Mouse (Mus musculus) ovary, adult 10 weeks (tissue): Measurements from ENCODE around the gene Rela. TPM values are rescaled to one million over a fixed set of nuclear protein-coding genes. Genes with fewer than 3 reads are reported as not detected.

Source experiments
- polyA plus RNA-seq: library from polyadenylated mRNA; stranded (reverse); fragments of 350-450 nt; fragmentation: Illumina TruSeq; extraction: RNeasy Lipid Tissue Mini Kit (QIAGEN cat#74804); gene quantifications from one replicate; pipeline ENCODE4 v1.2.3, GENCODE M21; 2014

The Rela gene
- 1.3 TPM for polyA plus RNA-seq

DNA sequence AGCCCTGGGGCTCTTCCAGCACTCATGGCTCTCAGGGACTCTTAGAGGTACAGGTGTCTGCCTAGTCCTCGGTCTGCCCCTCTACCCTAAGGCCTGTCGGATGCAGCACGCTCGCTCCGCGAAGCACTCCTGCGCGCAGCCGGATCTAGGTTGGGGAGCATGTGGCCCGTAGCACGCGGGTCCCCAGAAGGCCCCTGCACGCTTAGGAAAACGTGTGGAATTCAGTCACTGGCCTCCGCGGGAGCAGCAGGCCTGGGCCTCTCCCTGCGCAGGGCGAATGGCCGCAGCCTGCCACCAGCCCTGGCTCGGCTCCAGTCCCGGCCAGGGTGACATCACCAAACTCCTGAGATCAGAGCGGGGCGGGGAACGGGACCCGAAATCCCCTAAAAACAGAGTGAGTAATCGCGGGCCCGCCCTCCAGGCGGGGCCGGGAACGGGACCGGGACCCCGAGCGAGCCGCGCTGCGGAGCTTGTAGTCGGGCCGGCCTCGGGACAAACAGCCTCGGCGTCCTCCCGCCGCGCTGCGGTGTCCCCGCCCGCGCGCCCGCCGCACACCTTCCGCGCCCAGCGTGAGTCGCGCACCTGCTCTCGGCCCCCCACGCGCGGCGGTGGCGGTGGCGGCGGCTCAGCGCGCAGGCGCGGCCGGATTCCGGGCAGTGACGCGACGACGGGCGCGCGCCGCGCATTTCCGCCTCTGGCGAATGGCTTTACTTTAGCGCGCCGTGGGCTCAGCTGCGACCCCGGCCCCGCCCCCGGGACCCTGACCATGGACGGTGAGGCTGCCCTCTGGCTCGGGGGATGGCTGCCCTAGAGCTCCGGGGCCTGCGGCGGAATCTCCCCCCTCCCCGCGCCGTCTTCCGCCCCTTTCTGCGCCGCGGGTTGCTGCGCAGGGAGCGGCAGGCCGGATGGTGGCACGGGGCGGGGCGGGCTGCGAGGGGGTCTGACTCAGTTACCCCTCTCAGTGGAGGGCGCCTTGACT, at the start of gene Rela:
TSS of gene Rela (plus strand) at position 415 of the 979 bp plus-strand sequence.

DNA sequence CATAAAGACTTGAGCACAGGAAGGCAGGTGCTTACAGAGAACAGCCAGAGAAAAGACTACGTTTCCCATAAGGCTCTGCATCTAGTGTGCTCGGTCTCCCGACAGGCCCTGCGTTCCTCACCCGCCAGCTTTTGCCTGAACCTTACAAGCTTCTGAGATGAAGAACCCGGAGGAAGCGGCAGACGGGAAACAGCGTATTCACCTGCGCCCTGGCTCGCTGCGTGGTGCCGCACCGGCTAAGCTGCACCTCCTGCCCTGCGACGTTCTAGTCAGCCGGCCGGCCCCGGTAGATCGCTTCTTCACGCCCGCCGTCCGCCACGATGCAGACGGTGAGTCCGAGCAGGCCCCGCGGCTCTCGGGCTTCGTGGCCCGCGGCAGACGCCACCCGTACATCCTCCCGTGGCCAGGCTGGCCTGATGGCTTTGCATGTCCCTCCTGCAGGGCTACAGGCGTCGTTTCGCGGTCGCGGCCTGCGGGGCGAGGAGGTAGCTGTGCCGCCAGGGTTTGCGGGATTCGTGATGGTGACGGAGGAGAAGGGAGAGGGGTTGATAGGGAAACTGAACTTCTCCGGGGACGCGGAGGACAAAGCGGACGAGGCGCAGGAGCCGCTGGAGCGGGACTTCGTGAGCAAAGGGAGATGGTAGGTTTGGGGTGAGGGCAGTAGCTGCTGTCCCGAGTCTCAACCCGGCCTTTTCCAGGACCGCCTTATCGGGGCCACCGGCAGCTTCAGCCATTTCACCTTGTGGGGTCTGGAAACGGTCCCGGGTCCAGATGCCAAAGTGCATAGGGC, 35.3 kb upstream of the Rela start, which contains the start of gene Rnaseh2c:
TSS of gene Rnaseh2c (plus strand) at position 122 of the 790 bp plus-strand sequence.

GRCm38 (mm10) chr19:5609547-5610404, 27.5 kb upstream of the Rela start, which contains the start of gene Kat5:
TSS of gene Kat5 (minus strand) at chr19:5610237.

GRCm38 (mm10) chr19:5662981-5663913, 26.0 kb downstream of the Rela start, which contains the start of gene Sipa1:
TSS of gene Sipa1 (minus strand) at chr19:5663707.

DNA sequence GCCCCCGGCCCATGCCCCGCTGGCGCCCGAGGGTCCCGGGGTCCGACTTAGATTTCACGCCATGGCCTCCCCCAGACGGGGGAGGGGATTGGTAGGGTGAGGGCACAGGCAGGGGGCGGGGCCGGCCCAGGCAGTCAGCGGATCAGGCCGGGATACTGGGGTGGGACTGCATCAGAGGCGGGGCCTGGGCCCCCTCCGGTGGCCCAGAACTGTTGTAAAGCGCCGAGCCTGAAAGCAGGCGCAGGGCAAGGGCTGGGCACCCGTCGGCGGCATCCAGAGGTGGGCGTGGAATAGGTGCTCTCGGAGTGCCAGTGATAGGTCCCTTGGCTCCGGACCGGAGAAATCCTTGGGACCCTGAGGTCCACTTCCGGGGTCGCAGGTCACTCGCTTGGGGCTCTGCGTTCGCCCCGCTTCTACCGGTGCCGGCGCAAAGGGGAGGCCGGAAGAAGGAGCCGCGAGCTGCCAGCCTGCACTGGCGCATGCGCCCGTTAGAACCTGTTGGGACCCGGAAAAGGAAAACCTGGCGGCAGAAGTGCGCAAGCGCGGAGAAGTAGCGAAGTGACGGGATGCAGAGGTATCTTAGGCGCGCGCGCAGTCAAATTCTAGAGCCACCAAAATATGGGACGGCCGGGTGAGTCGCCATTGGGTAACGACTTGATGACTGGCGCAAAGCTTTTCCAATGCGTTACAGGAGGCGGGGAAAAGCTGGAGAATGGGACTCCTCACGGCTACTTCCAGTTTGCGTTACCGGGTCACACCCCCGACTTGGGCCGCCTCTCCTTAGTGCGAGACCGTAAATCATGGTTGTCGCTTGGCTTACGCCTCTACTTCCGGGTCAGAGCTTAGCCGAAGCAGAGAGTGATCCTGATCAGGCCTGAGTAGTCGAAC, 51.2 kb downstream of the Rela start, which contains the start of the genes Map3k11 and Pcnx3:
TSS of gene Map3k11 (plus strand) at position 543 of the 888 bp plus-strand sequence.
TSS of gene Pcnx3 (minus strand) at position 709 of the 888 bp plus-strand sequence.

Other genes starting within 250 kb of the Rela start
- 2.5 TPM for gene Sart1, start 248.8 kb upstream of the Rela start, polyA plus RNA-seq
- gene Tsga10ip, start 235.0 kb upstream of the Rela start, polyA plus RNA-seq: not detected
- gene Drap1, start 212.5 kb upstream of the Rela start, polyA plus RNA-seq: 5.8 TPM
- not detected for gene AI837181, start 212.3 kb upstream of the Rela start, polyA plus RNA-seq
- gene Fosl1, start 189.9 kb upstream of the Rela start, polyA plus RNA-seq: not detected
- 1.5 TPM for gene Ccdc85b, start 179.6 kb upstream of the Rela start, polyA plus RNA-seq
- 2.3 TPM for gene Fibp, start 176.9 kb upstream of the Rela start, polyA plus RNA-seq
- not detected for gene Ctsw, start 169.0 kb upstream of the Rela start, polyA plus RNA-seq
- gene Efemp2, start 163.5 kb upstream of the Rela start, polyA plus RNA-seq: 2.1 TPM
- gene Mus81, start 149.1 kb upstream of the Rela start, polyA plus RNA-seq: 1.6 TPM
- gene Cfl1, start 147.0 kb upstream of the Rela start, polyA plus RNA-seq: 190 TPM
- gene 1700020D05Rik, start 133.7 kb upstream of the Rela start, polyA plus RNA-seq: not detected
- gene Snx32, start 126.9 kb upstream of the Rela start, polyA plus RNA-seq: not detected
- gene Ovol1, start 76.8 kb upstream of the Rela start, polyA plus RNA-seq: 0.20 TPM
- gene Ap5b1, start 69.5 kb upstream of the Rela start, polyA plus RNA-seq: not detected
- 1.2 TPM for gene Rnaseh2c, start 35.6 kb upstream of the Rela start, polyA plus RNA-seq
- gene Kat5, start 27.2 kb upstream of the Rela start, polyA plus RNA-seq: 31.8 TPM
- gene Sipa1, start 26.2 kb downstream of the Rela start, polyA plus RNA-seq: 2.2 TPM
- 1.5 TPM for gene Map3k11, start 51.3 kb downstream of the Rela start, polyA plus RNA-seq
- gene Pcnx3, start 51.4 kb downstream of the Rela start, polyA plus RNA-seq: 0.29 TPM
- not detected for gene Kcnk7, start 66.9 kb downstream of the Rela start, polyA plus RNA-seq
- 2.2 TPM for gene Ehbp1l1, start 88.8 kb downstream of the Rela start, polyA plus RNA-seq
- gene Fam89b, start 92.2 kb downstream of the Rela start, polyA plus RNA-seq: not detected
- gene Ltbp3, start 103.4 kb downstream of the Rela start, polyA plus RNA-seq: 7.7 TPM
- 0.57 TPM for gene Scyl1, start 133.9 kb downstream of the Rela start, polyA plus RNA-seq
- gene Frmd8, start 237.8 kb downstream of the Rela start, polyA plus RNA-seq: 2.9 TPM
- 0.31 TPM for gene Slc25a45, start 240.3 kb downstream of the Rela start, polyA plus RNA-seq